Mouse (Mus musculus) hindbrain, embryonic 12.5 days (tissue): ENCODE measurements around the gene Arhgap5. TPM values are rescaled to one million over a fixed set of nuclear protein-coding genes. Genes with fewer than 3 reads are reported as not detected.

Experiments used
- ATAC-seq: fragments of 200-750 bp; cut with Nextera tagmentation; 2 replicates; pipeline ENCODE4 v1.8.0; 2017; ENCODE audit warnings: moderate TSS enrichment; ENCODE audit not compliant: low FRiP score
- H3K27ac ChIP-seq: fragments of 300-500 bp; sonication (generic); 2 replicates; pipeline ENCODE4 v1.5.1; 2016; ENCODE audit warnings: mild to moderate bottlenecking
- H3K27me3 ChIP-seq: fragments of 300-500 bp; sonication (generic); 2 replicates; pipeline ENCODE4 v1.6.1; 2016; ENCODE audit warnings: mild to moderate bottlenecking
- H3K36me3 ChIP-seq: fragments of 300-500 bp; sonication (generic); 2 replicates; pipeline ENCODE4 v1.6.1; 2016; ENCODE audit warnings: mild to moderate bottlenecking
- H3K4me1 ChIP-seq: fragments of 300-500 bp; sonication (generic); 2 replicates; pipeline ENCODE4 v1.6.1; 2016
- H3K4me2 ChIP-seq: fragments of 300-500 bp; sonication (generic); replicated peaks from 2 replicates; pipeline ENCODE4 v1.6.1; 2016; ENCODE audit warnings: mild to moderate bottlenecking
- H3K4me3 ChIP-seq: fragments of 300-500 bp; sonication (generic); 2 replicates; pipeline ENCODE4 v1.5.1; 2016; ENCODE audit warnings: mild to moderate bottlenecking
- H3K9ac ChIP-seq: fragments of 300-500 bp; sonication (generic); 2 replicates; pipeline ENCODE4 v1.6.1; 2016; ENCODE audit warnings: mild to moderate bottlenecking, moderate library complexity
- H3K9me3 ChIP-seq: fragments of 300-500 bp; sonication (generic); replicated peaks from 2 replicates; pipeline ENCODE4 v1.6.1; 2016; ENCODE audit warnings: mild to moderate bottlenecking
- WGBS: fragments of 180-500 bp; shearing (Covaris S2); methylation state at CpG from one replicate; pipeline ENCODE4 v1.1.7; 2016; 5-methylcytosine and 5-hydroxymethylcytosine counted together
- polyA plus RNA-seq: library from polyadenylated mRNA; unstranded; fragments of >200 nt; fragmentation: Nextera tagmentation; extraction: Ambion mirVana; gene quantifications from 2 replicates; pipeline ENCODE4 v1.2.1, GENCODE M21; 2016

The Arhgap5 gene
- polyA plus RNA-seq, 1 experiment from 2014 or later, result 56.0 TPM

DNA sequence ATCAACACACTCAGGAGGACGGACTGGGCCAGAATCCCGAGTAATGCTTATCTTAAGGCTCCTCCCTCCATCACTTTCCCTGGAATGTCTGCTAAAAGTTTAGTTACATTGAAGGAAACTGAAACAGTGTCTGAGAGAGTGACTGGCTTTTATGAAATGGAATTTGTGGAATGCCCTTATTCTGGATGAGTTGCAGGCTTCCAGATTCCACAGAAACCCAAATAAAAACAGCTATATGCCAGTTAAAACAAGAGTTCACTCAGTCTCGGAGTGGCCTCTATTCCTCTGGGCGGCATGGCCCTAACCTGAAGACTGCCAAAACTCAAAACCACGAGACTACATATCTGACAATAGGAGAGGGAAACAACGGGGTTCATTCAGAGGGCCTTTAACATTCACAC lies 10.5 kb upstream of the Arhgap5 start:
- Histone ChIP-seq H3K4me1 (peaks cover 4% of the 10 kb centered on the region), H3K27me3 (no peaks in the 10 kb centered on the region), H3K9ac (no peak overlapping the region), H3K36me3 (no peaks in the 10 kb centered on the region), H3K27ac (no peak overlapping the region), H3K9me3 (no peaks in the 10 kb centered on the region), H3K4me3 (no peak overlapping the region), H3K4me2 (no peak overlapping the region)
- WGBS, result 60% methylated on average over 6 of the region's 6 CpGs
- no peak for ATAC-seq

DNA sequence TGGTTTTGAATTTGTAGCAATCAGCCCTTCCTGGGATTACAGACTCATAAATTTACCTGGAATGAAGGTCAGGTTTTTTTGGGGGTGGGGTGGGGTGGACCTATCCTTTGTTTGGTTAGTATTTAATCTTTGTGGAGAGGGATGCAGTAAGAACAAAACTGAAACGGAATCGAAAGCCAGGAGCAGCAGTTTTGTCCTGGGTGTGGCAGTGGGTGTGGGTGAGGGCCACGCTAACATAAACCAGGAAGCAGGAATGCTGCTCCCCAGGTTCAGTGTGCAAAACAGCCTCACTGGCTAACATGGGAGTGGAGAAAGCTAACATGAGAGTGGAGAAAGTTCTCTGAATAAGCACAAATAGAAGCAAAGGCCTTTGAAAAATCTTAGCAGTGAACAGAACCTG lies 6.6 kb upstream of the Arhgap5 start:
- no peak for ATAC-seq
- no peaks in the 10 kb centered on the region for H3K4me1 ChIP-seq
- 81% methylated on average over 3 of the region's 3 CpGs for WGBS

GRCm38 (mm10) chr12:52500915-52501833 lies 2.6 kb upstream of the Arhgap5 start:
- Histone ChIP-seq H3K27ac (no peak overlapping the region), H3K27me3 (no peaks in the 10 kb centered on the region), H3K9me3 (no peaks in the 10 kb centered on the region), H3K4me1 (peaks cover 5% of the 10 kb centered on the region), H3K4me3 (no peak overlapping the region), H3K4me2 (no peak overlapping the region), H3K36me3 (no peaks in the 10 kb centered on the region), H3K9ac (no peak overlapping the region)
- ATAC-seq, result no peak
- 79% methylated on average over 8 of the region's 8 CpGs for WGBS

More for the DNA sequence above, 6.6 kb upstream of the Arhgap5 start:
- H3K36me3 ChIP-seq, result no peaks in the 10 kb centered on the region
- no peak overlapping the region for H3K4me3 ChIP-seq
- no peak overlapping the region for H3K9ac ChIP-seq
- H3K9me3 ChIP-seq, result no peaks in the 10 kb centered on the region
- no peak overlapping the region for H3K27ac ChIP-seq
- no peak overlapping the region for H3K4me2 ChIP-seq
- no peaks in the 10 kb centered on the region for H3K27me3 ChIP-seq

DNA sequence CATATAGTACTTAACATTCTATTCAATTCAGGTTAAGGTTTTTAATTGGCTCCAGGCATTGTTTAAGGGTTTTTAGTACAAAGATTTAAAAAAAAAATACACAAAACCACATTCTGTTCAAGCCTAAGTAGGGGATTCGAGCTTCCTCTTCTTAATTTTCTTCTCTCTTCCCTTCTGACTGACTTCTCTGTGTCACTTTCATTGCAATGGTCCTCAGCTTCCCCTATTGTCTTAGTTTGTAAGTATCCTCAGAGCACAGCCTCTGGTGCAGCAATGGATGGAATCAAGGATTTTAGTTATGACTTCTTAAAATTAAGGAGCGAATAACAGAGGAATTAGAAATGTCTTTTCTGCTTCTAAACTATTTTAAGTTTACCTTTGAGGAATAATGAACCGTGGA lies 1.6 kb upstream of the Arhgap5 start:
- WGBS, result 72% methylated on average over 3 of the region's 3 CpGs
- ATAC-seq, result no peak
- Histone ChIP-seq H3K9ac (no peak overlapping the region), H3K4me2 (no peak overlapping the region), H3K36me3 (no peaks in the 10 kb centered on the region), H3K4me1 (peaks cover 5% of the 10 kb centered on the region), H3K27ac (no peak overlapping the region), H3K4me3 (no peak overlapping the region), H3K27me3 (no peaks in the 10 kb centered on the region), H3K9me3 (no peaks in the 10 kb centered on the region)

DNA sequence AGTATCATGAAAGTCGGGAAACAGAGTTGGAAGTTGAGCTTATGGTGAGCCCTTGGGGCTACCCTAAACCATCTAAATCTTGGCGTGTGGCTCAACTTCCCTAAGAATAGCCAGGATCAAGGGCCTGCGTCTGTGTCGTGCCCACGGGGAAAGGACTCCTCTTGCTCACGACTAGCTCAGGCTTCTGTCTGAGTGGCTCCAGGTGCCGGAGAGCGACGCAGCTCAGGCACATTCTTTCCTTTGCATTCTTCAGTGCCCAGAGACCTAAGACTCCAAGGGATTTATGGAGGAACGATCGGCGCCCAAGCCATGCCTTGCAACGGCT lies 679 bp upstream of the Arhgap5 start:
- ATAC-seq, result peak; percentile 54
- under 1% methylated on average over 13 of the region's 13 CpGs for WGBS

DNA sequence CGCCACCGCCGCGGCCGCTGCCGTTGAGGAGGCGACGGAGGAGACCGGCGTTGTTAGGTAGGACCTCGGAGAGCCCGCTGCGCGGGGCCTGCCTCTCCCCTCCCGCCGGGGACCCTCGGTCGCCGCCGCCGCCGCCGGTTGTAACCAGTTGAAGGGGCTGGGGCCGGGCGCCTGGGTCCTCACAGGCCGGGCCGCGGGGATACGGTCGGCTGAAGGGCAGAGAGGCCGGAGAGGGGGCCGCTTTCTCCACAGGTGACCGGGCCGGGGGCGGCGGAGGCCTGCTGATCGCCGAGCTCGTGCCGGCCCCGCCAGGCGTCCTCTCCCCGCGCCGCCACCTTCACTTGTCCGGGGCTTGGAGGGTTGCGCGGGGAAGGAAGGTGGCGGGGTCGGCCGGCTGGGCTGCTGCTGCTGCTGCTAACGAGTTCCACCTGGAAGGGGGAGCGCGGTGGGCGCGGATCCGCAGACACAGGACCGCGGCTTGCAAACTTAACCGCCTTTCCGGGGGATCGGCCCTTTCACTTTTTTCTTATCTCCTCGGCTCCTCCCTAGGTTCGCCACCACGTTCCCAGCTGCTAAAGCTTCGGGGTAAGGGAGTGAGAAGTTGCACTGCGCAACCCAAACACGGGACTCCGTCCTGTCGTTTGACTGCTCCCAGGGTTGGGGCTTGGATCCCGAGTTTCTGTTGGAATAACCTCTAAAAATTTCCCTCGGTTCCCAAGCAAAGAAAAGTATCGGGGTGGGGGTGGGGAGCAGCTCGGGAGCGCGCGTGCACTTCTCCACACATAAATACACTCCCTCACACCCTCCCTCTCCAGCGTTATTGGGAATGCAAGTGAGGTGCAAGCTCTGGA lies 784 bp downstream of the Arhgap5 start:
- no peaks in the 10 kb centered on the region for H3K36me3 ChIP-seq
- H3K27ac ChIP-seq, result peak overlapping the region; percentile 100
- WGBS, result under 1% methylated on average over 60 of the region's 78 CpGs
- no peaks in the 10 kb centered on the region for H3K9me3 ChIP-seq
- H3K4me2 ChIP-seq, result peak overlapping the region; percentile 69
- peak overlapping the region; percentile 70 for H3K4me3 ChIP-seq
- H3K9ac ChIP-seq, result peak overlapping the region; percentile 98
- no peaks in the 10 kb centered on the region for H3K27me3 ChIP-seq
- ATAC-seq, result peak; percentile 41
- H3K4me1 ChIP-seq, result peaks cover 5% of the 10 kb centered on the region

More for the DNA sequence above, 679 bp upstream of the Arhgap5 start:
- H3K9ac ChIP-seq, result peak overlapping the region; percentile 71
- peak overlapping the region; percentile 70 for H3K4me3 ChIP-seq
- peak overlapping the region; percentile 69 for H3K4me2 ChIP-seq
- H3K9me3 ChIP-seq, result no peaks in the 10 kb centered on the region
- no peaks in the 10 kb centered on the region for H3K27me3 ChIP-seq
- H3K4me1 ChIP-seq, result peaks cover 5% of the 10 kb centered on the region
- H3K27ac ChIP-seq, result peak overlapping the region; percentile 100
- H3K36me3 ChIP-seq, result no peaks in the 10 kb centered on the region

DNA sequence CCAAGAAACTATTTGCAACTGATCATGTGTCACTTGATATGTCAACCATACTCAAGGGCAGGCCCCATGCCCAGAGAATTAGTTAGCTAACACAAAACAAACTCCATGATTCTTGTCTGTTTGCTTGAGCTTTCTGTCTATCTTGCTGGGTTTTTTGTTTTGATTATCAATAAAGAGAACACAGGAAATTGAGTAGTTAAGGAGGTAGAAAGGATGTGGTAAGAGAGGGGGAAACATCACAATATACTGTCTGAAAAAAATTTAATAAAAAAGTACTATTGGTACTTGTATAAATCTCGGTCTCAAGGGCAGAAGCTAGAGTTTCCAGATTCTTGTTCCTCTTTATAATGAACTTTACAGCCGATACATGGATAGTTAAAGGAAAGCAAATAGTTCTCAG lies 20.9 kb downstream of the Arhgap5 start:
- ATAC-seq, result no peak
- 84% methylated on average over 2 of the region's 2 CpGs for WGBS

DNA sequence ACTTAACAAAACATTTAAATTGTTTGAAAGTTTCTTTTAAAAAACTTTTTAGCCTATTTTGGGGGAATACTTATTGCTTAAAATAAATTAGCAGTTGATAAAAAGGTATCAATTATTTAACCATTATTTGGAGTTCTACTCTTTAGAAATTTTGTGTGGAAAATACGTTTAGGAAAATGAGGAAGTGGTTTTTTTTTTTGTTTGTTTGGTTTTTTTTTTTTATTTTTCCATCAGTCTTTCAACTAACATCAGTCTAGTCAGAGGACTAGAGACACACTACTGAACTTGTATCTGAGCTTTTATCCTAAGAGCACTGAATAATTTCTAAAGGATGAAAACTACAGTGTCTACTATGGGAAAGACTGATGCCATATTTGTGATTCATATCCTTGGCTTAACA lies 21.7 kb downstream of the Arhgap5 start:
- H3K36me3 ChIP-seq, result no peaks in the 10 kb centered on the region
- no peaks in the 10 kb centered on the region for H3K27me3 ChIP-seq
- no peaks in the 10 kb centered on the region for H3K4me1 ChIP-seq
- H3K4me2 ChIP-seq, result no peak overlapping the region
- 92% methylated on average over 1 of the region's 1 CpGs for WGBS
- no peaks in the 10 kb centered on the region for H3K9me3 ChIP-seq
- ATAC-seq, result no peak
- no peak overlapping the region for H3K4me3 ChIP-seq
- H3K27ac ChIP-seq, result no peak overlapping the region
- no peak overlapping the region for H3K9ac ChIP-seq

More for the DNA sequence above, 20.9 kb downstream of the Arhgap5 start:
- Histone ChIP-seq H3K27ac (no peak overlapping the region), H3K36me3 (no peaks in the 10 kb centered on the region), H3K9me3 (no peaks in the 10 kb centered on the region), H3K4me1 (no peaks in the 10 kb centered on the region), H3K4me2 (no peak overlapping the region), H3K27me3 (no peaks in the 10 kb centered on the region), H3K9ac (no peak overlapping the region), H3K4me3 (no peak overlapping the region)

DNA sequence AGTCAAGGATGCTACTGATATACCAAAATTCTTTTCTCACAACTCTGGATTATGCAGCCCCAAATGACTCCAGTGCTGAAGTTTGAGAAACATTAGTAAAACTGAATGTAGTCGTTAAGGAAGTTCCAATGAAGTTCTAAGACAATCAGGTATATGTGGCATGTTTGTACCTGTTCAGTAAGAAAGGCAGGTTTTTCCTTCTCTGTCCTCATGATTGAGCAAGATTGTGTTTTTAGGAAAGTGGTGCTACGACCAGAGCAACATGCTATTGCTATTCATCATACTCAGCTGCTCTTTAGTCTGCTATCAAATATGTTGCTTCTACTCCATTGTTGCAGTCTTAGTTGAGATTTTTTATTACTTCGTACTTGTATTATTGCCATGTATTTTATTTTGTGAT lies 26.0 kb downstream of the Arhgap5 start:
- Histone ChIP-seq H3K9ac (no peak overlapping the region), H3K4me3 (no peak overlapping the region), H3K27me3 (no peaks in the 10 kb centered on the region), H3K4me2 (no peak overlapping the region), H3K4me1 (no peaks in the 10 kb centered on the region), H3K27ac (no peak overlapping the region), H3K9me3 (no peaks in the 10 kb centered on the region), H3K36me3 (no peaks in the 10 kb centered on the region)
- 90% methylated on average over 3 of the region's 3 CpGs for WGBS
- ATAC-seq, result no peak

- Histone ChIP-seq H3K36me3 (no peaks in the 10 kb centered on the region), H3K4me3 (no peak overlapping the region), H3K4me2 (no peak overlapping the region), H3K9me3 (no peaks in the 10 kb centered on the region), H3K27ac (no peak overlapping the region), H3K4me1 (no peaks in the 10 kb centered on the region), H3K27me3 (no peaks in the 10 kb centered on the region), H3K9ac (no peak overlapping the region)
- 85% methylated on average over 4 of the region's 4 CpGs for WGBS
- no peak for ATAC-seq
Observed at GRCm38 (mm10) chr12:52541294-52541693, 37.5 kb downstream of the Arhgap5 start.

DNA sequence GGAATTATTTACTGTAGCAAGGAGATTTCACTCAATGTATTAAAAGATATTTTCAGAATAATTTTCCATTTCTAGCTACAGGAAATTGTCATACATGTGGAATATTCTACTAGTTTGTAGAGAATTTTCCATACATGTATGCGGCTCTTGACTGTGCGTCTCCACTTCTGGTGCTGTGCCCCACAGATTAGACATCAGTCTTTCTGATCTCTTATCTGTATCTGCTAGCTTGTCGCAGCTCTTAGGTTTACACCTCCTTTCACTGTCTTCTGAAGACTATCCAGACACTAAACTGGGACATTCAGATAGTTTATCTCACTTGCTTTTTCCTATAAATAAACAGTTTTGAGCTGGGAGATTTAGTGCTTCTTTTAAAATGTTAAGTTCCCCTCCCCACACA lies 40.8 kb downstream of the Arhgap5 start:
- Histone ChIP-seq H3K36me3 (no peaks in the 10 kb centered on the region), H3K4me3 (no peak overlapping the region), H3K27me3 (no peaks in the 10 kb centered on the region), H3K9ac (no peak overlapping the region), H3K4me1 (no peaks in the 10 kb centered on the region), H3K9me3 (no peaks in the 10 kb centered on the region), H3K4me2 (no peak overlapping the region), H3K27ac (no peak overlapping the region)
- ATAC-seq, result no peak
- WGBS, result 93% methylated on average over 3 of the region's 3 CpGs

DNA sequence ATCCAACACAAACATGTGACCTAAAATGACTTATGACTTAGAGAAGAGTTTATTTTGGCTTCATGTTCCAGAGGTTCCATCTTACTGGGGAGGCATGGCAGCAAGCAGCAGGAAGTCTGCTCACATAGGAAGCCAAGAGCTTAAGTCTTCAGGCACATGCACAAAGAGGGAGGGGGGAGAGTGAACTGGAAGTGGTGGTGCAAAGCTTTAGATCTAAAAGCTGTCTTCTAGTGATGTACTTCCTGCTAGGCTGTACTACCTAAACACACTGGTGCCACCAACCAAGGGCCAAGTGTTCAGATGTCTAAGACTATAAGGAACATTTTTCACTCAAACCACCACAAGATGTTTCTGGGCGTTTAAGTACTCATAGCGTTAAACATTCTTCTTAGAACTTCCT lies 48.3 kb downstream of the Arhgap5 start:
- Histone ChIP-seq H3K9ac (no peak overlapping the region), H3K4me2 (no peak overlapping the region), H3K27ac (no peak overlapping the region), H3K9me3 (no peaks in the 10 kb centered on the region), H3K36me3 (no peaks in the 10 kb centered on the region), H3K4me1 (no peaks in the 10 kb centered on the region), H3K4me3 (no peak overlapping the region), H3K27me3 (no peaks in the 10 kb centered on the region)
- 97% methylated on average over 2 of the region's 2 CpGs for WGBS
- no peak for ATAC-seq
